Mouse (Mus musculus) left cerebral cortex, postnatal 4 days (tissue): ENCODE measurements around the gene Gm7534. TPM values are rescaled to one million over a fixed set of nuclear protein-coding genes. Genes with fewer than 3 reads are reported as not detected.
"Not testable (repeated sequence)": the region's sequence is repeated elsewhere in the genome, so short reads cannot be mapped to it uniquely, and the experiment has no call there.

Source experiments
- DNase-seq: peaks from one replicate; pipeline ENCODE4 v3.0.0-alpha.2; 2022
- intact Hi-C: fragments of 180-260 bp; cut with DNase I; formaldehyde crosslinking; loops from one replicate; pipeline ENCODE4 v1.15.1; 2025
- total RNA-seq, 2 experiments: library from RNA; stranded (reverse); gene quantifications; 2 replicates each; pipeline ENCODE4 v1.2.3; 2021

Gm7534 gene
- total RNA-seq, 2 experiments from 2014 or later = not detected

GRCm38 (mm10) chr4:134206488-134207053, 3.8 kb upstream of the Gm7534 start:
- DNase-seq = no peak
- intact Hi-C loops = no loop called here

- no peak for DNase-seq
- intact Hi-C loops = no loop called here
Observed at GRCm38 (mm10) chr4:134203340-134203896, 614 bp upstream of the Gm7534 start.

- no peak for DNase-seq
- intact Hi-C loops = no loop called here
Observed at GRCm38 (mm10) chr4:134199371-134199770, 3.4 kb downstream of the Gm7534 start.

- intact Hi-C loops = no loop called here
- no peak for DNase-seq
Observed at GRCm38 (mm10) chr4:134186268-134186667, 16.5 kb downstream of the Gm7534 start.

- intact Hi-C loops = no loop called here
- no peak for DNase-seq
Observed at GRCm38 (mm10) chr4:134185569-134185968, 17.2 kb downstream of the Gm7534 start.

- intact Hi-C loops = no loop called here
- DNase-seq = no peak
Observed at GRCm38 (mm10) chr4:134183711-134184110, 19.1 kb downstream of the Gm7534 start.

- DNase-seq = no peak
- intact Hi-C loops = no loop called here
Observed at GRCm38 (mm10) chr4:134181825-134182224, 21.0 kb downstream of the Gm7534 start.

GRCm38 (mm10) chr4:134181112-134181511, 21.7 kb downstream of the Gm7534 start:
- no peak for DNase-seq
- intact Hi-C loops = no loop called here

GRCm38 (mm10) chr4:134172391-134172790, 30.4 kb downstream of the Gm7534 start:
- DNase-seq = no peak
- intact Hi-C loops = no loop called here

- DNase-seq = no peak
- intact Hi-C loops = no loop called here
Observed at GRCm38 (mm10) chr4:134166906-134167305, 35.9 kb downstream of the Gm7534 start.

GRCm38 (mm10) chr4:134165548-134166465, 37.0 kb downstream of the Gm7534 start:
- intact Hi-C loops = no loop called here
- no peak for DNase-seq

- intact Hi-C loops = no loop called here
- no peak for DNase-seq
Observed at GRCm38 (mm10) chr4:134165024-134165423, 37.8 kb downstream of the Gm7534 start.

- intact Hi-C loops = no loop called here
- DNase-seq = no peak
Observed at GRCm38 (mm10) chr4:134164591-134164990, 38.2 kb downstream of the Gm7534 start.

- intact Hi-C loops = not testable (repeated sequence)
Observed at GRCm38 (mm10) chr4:134160071-134160470, 42.7 kb downstream of the Gm7534 start.

GRCm38 (mm10) chr4:134158774-134159173, 44.0 kb downstream of the Gm7534 start:
- intact Hi-C loops = no loop called here
- no peak for DNase-seq

More at GRCm38 (mm10) chr4:134160071-134160470, 42.7 kb downstream of the Gm7534 start:
- peak; percentile 9 for DNase-seq

GRCm38 (mm10) chr4:134157558-134157957, 45.2 kb downstream of the Gm7534 start:
- intact Hi-C loops = no loop called here
- DNase-seq = no peak

- intact Hi-C loops = no loop called here
- no peak for DNase-seq
Observed at GRCm38 (mm10) chr4:134156744-134157143, 46.1 kb downstream of the Gm7534 start.

GRCm38 (mm10) chr4:134155961-134156465, 46.8 kb downstream of the Gm7534 start:
- intact Hi-C loops = no loop called here

GRCm38 (mm10) chr4:134155531-134155930, 47.3 kb downstream of the Gm7534 start:
- DNase-seq = no peak

More at GRCm38 (mm10) chr4:134155961-134156465, 46.8 kb downstream of the Gm7534 start:
- DNase-seq = no peak

GRCm38 (mm10) chr4:134154354-134154753, 48.5 kb downstream of the Gm7534 start:
- no peak for DNase-seq
- intact Hi-C loops = no loop called here

More at GRCm38 (mm10) chr4:134155531-134155930, 47.3 kb downstream of the Gm7534 start:
- intact Hi-C loops = no loop called here

- no peak for DNase-seq
- intact Hi-C loops = no loop called here
Observed at GRCm38 (mm10) chr4:134153656-134154055, 49.1 kb downstream of the Gm7534 start.
